Mouse (Mus musculus) left cerebral cortex, adult 11 months (tissue): ENCODE data around the gene Kpna1.
A peak's percentile ranks its signal among the peaks of the same experiment; 100 is the strongest.
"Not testable (repeated sequence)": the region's sequence is repeated elsewhere in the genome, so short reads cannot be mapped to it uniquely, and the experiment has no call there.

Experiments used
- DNase-seq: peaks from one replicate; pipeline ENCODE4 v3.0.0; 2022; ENCODE audit warnings: low spot score

Kpna1 gene

DNA sequence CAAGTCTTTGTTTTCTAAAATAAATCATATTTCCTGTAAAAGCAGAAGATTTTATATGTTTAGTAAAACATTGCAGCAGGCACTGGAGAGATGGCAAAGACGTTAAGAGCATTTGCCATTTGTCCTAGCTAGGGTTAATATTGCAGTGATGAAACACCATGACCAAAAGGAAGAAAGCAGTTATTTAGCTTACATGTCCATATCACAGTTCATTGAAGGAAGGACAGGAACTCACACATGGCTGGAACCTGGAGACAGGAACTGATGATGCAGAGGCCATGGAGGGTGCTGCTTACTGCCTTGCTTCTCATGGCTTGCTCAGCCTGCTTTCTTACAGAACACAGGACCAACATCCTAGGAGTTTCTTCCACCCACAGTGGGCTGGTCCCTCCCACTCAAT lies 13.8 kb downstream of the Kpna1 start:
- DNase-seq, result no peak

DNA sequence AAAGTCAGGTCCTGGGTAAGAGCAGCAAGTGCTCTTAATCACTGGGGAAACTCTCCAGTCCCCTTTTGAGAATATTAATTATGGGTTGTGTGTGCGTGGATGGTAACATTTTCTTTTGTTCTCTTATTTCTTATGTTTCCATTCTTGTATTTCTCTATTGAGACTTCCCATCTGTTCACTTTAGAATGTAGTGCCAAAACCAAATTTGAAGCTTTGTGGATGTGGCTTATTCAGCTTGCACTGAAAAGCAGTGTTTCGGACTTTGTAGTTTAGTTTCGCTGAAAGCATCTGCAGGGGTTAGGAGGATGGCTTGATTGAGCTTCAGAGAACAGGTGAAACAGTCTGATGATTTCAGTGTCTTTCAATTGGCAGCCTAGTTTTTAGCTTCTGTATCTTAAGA lies 14.8 kb downstream of the Kpna1 start:
- DNase-seq, result no peak

DNA sequence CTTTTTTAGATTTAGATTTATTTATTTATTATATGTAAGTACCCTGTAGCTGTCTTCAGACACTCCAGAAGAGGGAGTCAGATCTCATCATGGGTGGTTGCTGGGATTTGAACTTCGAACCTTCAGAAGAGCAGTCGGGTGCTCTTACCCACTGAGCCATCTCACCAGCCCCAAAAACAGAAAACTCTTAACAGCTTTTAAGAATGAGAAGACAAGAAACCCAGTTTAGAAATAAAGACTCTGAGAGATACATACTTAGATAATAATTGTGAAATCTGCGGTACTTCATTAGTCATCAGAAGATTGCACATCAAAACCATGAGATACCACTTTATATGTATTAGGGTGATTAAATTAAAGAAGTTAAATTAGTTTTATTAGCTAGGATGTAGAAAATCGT lies 20.3 kb downstream of the Kpna1 start:
- DNase-seq, result not testable (repeated sequence)

DNA sequence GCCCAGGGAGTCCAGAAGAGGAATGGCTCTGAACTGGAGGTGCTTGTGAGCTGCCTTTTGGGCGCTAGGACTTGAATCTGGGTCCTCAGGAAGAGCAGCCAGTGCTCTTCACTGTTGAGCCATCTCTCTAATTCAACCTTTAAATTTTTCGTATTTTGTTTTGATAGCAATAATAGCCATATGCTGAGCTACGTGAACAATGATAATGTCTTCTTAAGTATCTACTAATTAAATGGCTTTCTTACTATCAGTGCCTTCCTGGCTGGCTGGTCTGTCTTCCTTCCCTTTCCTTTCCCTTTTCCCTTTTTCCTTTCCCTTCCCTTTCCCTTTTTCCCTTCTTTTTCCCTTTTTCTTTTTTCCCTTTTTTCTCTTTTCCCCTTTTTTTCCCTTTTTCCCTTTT lies 29.8 kb downstream of the Kpna1 start:
- no peak for DNase-seq

DNA sequence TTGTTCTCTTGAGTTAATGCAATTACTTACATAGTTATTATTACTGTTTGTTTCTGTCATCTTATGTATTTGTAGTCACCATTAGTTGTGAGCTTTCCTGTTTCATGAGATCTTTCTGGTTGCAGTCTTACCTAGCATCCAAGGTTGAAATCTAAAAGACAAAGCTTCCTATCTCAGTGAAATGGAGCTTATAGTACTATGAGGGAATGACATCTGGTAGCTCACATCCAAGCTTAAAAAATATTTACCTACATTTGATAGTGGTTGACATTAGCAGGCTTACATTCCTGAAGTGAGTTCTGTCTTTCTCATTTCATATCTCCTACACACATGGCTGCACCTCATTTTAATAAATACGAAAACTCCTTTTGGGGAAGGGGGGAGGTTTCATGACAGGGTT lies 37.8 kb downstream of the Kpna1 start:
- DNase-seq, result no peak

DNA sequence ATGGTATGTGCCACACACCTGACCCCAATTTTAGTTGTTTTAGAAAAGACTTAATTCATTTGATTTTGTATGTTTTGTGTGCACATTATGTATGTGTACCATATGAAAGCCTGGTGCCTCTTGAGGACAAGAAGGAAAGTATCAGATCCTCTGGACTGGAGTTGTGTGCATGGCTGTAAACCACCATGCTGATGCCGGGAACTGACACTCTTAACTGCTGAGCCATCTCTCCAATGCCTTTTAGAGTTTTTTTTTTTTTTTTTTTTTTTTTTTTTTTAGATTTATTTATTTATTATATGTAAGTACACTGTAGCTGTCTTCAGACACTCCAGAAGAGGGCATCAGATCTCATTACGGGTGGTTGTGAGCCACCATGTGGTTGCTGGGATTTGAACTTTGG lies 49.6 kb downstream of the Kpna1 start:
- not testable (repeated sequence) for DNase-seq

DNA sequence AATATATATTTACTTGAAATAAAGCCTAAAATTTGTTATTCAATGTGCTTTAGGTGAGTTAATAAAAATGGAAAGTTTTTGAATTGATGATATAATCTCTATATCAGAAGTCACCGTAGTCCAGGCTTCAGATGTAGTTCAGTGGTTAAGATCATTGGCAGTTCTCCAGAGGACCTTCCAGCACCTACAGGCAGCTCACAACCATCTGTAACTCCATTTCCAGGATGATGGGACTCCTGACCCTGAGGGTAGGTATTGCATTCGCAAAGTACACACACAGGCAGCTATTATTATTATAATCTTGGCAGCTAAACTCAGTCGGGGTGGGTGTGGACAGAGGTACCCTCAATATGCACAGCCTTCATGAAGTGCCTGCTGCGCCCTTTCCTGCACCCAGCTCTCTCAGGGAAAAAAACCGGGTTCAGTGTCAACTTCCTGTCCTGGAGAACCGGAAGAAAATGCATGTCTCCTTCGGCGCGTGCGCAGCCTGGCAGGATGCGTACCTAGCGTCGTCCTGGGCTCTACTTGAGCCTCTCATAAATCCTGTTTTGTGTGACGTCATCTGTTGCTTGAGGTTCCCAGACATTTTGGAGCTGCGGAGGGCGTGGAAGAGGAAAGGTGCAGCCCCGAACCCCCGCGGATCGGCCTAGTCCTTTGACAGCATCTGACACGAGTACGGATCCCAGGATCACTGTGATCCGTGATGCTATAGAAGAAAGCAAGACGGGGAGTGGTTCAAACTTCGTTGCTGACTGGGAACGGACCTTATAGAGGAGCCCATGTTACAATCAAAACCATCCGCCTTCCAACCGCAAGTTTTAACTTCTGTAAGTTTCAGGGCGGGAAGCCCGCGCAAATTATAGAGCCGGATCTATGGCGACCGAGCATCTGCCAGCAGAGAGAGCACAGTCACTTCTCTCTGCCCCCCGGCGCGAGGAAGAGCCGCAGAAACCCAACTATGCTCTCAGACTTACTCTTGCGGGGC lies 62.4 kb downstream of the Kpna1 start, which contains the start of gene Wdr5b:
Wdr5b (plus strand) TSS at position 551 of the 985 bp plus-strand sequence.
- DNase-seq, result peak; percentile 95

DNA sequence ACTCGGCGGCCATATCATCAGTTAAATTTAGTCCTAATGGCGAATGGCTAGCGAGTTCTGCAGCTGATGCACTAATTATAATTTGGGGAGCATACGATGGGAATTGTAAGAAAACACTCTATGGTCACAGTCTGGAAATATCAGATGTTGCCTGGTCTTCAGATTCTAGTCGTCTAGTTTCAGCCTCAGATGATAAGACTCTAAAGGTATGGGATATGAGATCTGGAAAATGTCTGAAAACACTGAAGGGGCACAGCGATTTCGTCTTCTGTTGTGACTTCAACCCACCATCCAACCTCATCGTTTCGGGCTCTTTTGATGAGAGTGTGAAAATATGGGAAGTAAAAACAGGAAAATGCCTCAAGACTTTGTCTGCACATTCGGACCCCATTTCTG lies 63.1 kb downstream of the Kpna1 start:
- DNase-seq, result no peak

DNA sequence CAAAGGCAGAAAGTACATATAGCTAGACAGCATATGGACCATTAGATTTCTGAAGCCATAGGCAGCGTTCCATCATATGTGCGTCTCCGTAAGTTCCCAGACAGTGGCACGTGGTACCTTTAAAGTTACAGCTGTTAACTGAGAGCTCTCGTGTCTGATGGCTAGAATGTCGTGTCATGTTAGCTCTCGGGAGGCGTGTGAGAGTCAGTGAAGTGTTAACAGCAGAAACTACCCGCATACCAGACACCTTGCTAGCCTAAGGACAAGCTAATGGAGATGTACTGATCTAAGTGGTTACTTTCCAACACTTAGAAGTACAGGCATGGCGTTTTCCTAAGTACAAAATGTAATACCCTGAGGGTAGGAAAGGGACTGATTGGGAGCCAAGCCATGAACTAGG lies 64.5 kb downstream of the Kpna1 start:
- no peak for DNase-seq

DNA sequence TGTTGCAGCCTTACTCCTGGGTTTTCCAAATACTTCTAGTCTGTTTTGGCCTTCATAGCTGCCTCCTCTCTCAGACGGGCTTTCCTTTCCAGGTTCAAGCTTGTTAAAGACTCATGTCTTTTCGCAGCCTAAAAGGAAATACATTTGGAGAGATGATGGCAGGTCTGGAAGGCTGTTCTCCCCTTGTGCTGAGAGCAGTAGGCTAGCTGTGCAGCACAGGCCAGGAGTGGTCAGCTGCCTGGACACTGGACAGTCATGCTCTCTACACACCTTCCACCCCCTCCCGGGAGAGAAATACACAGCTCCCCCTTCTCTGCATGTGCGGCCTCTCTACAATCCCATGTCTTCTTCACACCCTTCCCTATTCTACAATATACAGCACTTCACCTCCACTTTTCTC lies 65.4 kb downstream of the Kpna1 start:
- DNase-seq, result no peak

DNA sequence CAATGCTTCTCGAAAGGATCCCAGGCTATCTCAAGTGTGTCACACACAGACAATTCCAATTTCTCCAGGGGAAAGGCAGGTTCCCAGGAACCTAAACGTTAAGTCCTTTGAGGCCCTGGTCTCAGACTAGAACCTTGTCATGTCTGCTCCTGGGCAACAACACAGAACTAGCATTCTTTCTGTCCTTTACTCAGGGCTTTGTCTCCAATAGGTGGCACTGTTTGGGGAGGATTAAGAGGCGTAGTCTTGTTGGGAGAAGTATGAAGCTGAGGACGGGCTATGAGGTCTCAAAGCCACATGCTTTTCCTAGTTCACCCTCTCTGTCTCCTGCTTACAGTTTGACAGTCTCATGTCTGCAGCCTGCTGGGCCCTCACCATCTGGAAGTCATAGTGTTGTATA lies 69.0 kb downstream of the Kpna1 start:
- DNase-seq, result no peak

DNA sequence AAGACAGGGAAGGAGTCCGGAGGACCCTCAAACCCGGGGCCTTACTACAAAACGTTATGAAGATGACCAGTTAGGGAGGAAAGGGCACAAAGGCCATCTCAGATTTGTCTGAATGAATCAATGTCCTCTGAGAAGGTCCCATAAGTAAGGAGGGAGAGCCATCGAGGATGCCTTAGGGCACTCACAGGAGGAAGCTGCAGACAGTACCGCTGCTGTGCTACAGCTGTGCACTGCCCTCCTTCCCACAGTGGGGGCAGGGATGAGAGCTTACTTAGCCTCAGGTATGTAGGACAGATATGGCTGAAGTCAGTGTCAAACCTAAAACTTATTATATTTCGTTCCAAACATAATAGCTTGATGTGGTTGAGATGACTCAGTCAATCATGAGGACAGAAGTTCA lies 72.9 kb downstream of the Kpna1 start:
- no peak for DNase-seq

DNA sequence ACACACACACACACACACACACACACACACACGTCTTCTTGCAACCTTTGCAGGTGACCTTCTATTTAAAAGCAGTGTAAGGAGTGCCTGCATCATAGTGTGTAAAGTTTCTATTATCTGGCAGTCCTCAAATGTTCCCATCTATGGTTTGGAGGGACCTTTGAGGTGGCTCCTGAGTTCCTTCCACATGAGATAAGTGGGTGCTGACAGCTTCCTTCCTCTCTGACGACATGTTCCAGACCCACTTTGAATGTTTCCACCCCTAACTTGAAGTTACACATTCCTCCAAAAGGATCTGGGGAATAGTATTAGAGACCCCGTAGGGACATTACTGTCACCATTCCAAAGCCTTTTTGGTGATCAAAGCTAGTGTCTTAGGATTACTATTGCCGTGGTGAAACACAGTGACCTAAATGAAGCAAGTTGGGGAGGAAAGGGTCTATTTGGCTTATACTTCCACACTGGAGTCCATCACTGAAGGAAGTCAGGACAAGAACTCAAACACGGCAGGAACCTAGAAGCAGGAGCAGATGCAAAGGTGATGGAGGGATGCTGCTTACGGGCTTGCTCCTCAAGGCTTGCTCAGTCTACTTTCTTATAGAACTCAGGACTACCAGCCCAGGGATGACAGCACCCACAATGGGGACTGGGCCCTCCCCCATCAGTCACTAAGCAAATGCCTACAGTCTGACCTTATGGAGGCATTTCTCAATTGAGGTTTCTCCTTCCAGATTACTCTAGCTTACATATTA lies 75.2 kb downstream of the Kpna1 start:
- DNase-seq, result no peak

DNA sequence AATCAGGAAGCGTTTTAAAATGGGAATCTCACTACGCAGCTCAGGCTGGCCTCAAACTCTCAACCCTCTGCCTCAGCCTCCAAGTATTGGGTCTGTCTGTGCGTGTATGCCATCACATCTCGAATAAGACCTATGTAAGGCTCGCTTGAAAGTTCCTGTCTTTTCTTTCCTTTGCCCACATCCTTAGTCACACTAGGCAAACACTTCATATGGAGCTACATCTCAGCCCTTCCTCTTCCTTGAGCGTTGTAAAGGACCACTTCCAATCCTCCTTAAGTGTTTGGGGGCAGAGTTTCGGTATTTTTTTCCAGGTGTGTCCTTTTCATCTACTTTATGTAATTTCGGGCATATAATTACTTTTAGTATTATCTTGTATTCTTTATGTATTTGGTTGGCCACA lies 76.4 kb downstream of the Kpna1 start:
- no peak for DNase-seq

DNA sequence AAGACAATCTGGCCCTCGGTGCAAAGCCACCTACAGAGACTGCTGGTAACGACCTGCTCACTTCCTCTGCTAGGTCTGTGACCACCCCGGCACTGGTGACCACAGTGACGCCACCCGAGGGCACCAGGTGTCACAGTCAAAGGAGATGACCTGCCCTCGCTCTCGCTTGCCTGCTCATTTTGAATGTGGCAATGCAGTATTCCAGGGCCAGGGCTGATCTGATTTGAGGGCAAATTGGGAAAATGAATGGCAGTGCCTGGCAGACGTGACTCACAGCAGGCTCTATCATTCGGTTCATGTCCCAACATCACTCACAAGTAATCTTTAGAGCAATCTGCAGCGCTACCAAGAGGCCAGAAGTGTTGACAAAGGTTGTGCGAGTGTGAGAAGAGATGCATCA lies 77.9 kb downstream of the Kpna1 start:
- no peak for DNase-seq

DNA sequence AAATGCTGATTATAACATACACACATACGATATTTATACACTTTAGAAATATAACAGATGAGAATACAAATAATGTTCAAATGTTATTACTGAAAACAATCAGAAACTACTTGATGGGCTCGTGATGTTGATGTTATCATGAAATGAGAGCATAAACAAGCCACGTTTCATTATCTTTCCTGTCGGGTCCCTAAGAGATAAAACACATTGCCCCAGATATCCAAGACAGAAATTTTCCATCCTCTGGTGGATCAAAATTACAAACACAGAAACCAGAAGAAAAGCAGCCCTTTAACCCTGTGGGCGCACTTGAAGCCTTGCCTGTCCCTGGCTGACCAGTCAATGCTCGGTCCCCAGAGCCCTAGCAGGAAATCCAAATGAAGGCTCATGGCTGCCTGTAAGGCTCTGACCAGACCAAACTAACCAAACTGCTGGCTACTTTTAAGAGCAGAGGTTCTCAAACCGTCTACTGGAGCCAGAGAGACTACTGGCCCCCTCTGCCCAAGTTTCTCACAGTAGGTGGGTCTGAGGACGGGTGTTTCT lies 79.5 kb downstream of the Kpna1 start:
- no peak for DNase-seq

DNA sequence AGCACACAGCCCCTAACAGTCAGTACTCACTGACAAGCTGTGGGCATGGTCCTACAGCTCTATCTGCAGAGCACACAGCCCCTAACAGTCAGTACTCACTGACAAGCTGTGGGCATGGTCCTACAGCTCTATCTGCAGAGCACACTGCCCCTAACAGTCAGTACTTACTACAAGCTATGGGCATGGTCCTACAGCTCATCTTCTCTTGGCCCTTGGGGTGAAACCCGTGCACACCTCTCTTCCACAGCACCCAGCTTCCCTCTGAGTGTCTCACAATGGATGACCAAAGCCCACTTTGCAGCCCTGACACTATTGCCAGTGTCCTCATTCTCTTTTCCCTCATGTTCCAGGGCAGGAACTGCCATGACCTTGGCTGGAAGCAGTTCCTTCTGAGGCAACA lies 84.0 kb downstream of the Kpna1 start:
- not testable (repeated sequence) for DNase-seq

DNA sequence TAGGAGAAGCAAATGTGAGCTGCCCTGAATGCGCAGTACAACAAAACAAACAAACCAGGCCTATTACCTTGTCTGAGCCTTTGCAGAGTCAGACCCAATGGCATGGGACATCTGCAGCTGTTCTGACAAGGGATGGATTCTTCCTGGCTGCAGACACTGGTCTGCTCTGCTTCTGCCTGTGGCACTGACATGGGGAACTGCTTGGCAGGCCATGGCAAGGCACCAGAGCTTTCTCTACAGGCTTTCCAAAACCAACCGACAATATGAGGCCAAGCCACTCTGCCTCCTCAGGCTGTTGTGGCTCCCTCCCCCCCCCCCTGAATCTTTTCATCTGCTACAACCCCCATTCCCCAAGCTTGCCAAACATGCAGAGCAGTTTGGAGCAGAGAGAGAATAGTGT lies 84.8 kb downstream of the Kpna1 start:
- DNase-seq, result no peak

DNA sequence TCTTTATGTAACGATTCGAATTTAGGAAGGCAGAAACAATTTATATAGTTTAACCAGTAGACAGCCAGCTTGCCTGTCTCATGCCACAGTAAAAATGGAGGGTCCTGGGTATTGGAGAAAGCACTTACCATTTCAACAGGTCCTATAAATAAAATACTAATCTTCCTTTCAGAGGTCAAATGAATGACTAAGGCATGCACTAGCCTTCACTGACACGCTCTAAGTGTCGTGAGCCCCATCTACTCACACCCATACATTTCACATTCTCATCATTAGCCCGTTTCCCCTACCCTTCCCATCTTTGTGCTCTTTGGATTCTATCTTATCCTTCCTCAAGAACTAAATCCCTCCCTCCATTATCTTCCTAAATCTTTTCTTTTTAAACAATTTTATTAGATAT lies 86.4 kb downstream of the Kpna1 start:
- DNase-seq, result no peak

DNA sequence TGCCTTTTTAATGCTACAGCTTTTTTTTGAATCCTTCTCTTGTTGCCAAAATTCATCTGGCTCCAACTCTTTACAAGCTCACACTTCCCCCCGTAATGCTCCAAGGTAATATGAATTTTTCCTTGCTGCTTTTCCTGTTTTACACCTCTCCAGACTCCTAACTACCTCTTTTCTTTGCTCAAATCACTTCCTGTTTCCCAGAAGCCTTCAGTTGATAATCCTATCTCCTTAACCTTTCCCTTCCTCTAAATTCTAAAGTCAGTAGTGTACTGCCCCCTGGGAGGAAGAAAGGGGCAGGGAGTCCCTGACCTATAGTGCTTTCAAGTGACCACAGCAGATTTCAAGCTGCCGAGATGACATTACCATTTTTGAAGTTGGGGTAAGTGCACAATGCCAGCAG lies 89.1 kb downstream of the Kpna1 start:
- no peak for DNase-seq

DNA sequence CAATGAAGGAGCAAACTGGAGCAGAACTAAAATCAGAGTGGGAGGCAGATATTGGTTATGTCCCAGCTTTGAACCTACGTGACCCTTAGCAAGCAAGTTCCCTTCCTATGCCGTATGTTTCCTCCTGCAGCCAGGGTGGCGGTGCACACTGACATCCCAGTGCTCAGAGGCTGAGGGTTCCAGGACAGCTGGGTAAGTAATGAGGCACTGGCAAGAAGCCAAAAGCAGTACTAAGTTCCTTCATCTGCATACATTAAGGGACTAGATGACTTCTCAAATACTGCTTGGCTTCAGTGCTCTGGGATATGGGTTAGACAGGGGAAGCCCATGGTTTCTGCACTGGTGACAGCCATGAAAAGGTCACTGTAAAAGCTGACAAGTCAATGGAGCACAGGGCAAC lies 89.8 kb downstream of the Kpna1 start:
- DNase-seq, result no peak

DNA sequence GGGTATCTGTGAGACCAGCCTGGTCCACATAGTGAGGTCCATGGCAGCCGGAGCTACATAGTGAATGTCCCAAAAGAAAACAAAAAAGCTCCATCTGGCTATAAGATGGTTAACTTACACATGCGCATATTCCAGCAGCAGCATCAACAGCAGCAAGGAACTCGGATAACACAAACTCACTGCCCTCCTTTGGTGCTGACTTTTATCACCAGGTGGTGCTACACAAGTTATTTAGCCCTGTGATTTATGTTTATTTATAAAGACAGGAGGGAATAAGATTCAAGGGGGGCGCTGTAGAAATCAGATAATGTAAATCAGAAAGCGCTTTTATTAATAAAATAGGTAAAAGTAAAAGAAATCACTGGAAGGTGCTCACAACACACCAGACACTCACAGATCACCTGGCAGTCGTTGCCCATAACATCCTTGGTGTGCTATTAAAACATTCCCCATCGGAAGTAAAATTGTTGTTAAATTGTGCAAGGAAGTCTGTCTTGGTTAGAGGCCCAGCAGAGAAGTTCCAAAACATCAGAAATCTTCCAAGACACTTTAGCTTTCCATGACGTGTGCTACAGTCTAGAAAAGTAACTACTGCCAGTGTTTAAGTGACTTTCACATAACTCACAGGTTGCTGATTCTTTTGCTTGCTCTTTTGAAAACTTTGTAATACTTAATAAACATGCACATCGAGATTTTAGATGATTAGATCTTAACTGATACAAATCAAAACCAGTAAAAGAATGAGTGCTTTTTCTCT lies 91.4 kb downstream of the Kpna1 start:
- no peak for DNase-seq
